In the genomic region with DNA sequence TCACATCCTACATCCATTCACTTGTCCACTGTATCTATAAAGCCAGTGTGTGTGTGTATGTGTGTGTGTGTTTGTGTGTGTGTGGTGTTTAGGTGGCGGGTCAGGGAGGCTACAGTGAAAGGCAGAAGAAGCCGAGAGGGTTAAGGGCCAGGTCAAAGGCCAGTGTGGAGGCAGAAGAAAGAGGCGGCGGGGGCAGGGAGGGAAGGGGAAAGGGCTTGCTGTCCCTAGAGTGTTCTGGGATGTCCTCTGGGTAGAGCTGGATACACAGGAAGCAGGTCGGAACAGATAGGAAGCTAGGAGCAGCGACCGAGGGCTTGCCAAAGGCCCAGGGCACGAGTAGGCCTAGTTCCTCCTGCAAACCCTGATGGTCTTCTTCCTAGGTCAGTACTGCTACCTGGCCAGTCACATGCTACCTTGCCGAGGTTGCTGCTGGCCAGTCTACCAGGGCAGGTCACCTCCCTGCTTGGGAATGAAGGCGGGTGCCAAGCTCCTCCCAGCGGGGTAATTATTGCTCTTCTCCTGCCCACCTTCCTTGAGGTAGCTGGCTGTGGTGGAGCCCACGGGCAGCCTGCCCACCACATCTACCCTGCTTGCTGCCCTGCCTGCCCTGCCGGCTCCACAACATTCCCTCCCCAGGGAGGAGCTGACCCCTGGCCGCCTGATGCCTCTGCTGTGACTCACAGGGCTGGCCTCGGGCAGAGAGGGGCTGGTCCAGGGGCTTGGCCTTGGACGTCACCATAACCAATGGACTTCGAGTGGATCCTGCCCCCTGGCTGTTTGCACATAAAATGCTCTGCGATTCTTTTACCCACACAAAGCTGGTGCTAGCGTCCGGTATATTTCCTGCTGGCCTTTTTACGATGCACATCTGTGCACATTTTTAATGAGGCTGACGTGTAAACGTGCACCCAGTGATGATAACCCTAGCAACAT, we compare ENCODE assay signal across 8 mouse cellular contexts. TPM values are rescaled to one million over a fixed set of nuclear protein-coding genes. Genes with fewer than 3 reads are reported as not detected.
DNase-seq lines count a peak whose midpoint lies in the region; ATAC-seq lines count a peak whose summit lies in the region.

No protein-coding gene starts in this region.

- no peak for ATAC-seq in hindbrain, embryonic 16.5 days
- peak; percentile 54 for ATAC-seq in megakaryocyte, adult 5-6 weeks (ENCODE audit: poor library complexity, severe bottlenecking)
- no peak for ATAC-seq in CD4-positive, CD25-positive, alpha-beta regulatory T cell, adult 4 months

- intact Hi-C loops in gastrocnemius, postnatal 14 days (cut with DNase I; ENCODE audit: low total_unique reads): no loop called here
- intact Hi-C loops in left cerebral cortex, postnatal 10 days (cut with DNase I): no loop called here

- H3K9ac ChIP-seq in hindbrain, embryonic 16.5 days (ENCODE audit: low read depth, low read length): peak overlapping the region; percentile 25

- peak; percentile 87 for DNase-seq in A20 (ENCODE audit: low read depth, low spot score)
- DNase-seq in gastrocnemius, postnatal 14 days: peak; percentile 90
- peak; percentile 24 to 91 for DNase-seq in left cerebral cortex, postnatal 10 days (ENCODE audit: extremely low spot score in 1 of 2, low spot score in 2 of 2)
- peak; percentile 21 to 39 for DNase-seq in right cerebral cortex, adult 2 months (ENCODE audit: low spot score in 2 of 2)

- 30% methylated on average over 23 of the region's 23 CpGs for WGBS in hindbrain, embryonic 16.5 days

- H3K27ac ChIP-seq in brown adipose tissue, adult 24 weeks (replicated peaks; ENCODE audit: low read depth, low read length): peak overlapping the region; percentile 56; the same call in 1 of the 2 replicates
- H3K27ac ChIP-seq in hindbrain, embryonic 16.5 days (ENCODE audit: low read depth, low read length): peak overlapping the region; percentile 48; the same call in 1 of the 2 replicates

- H3K27me3 ChIP-seq in hindbrain, embryonic 16.5 days (replicated peaks; ENCODE audit: control insufficient read depth, insufficient read depth, low read length): no peaks in the 10 kb centered on the region

- H3K36me3 ChIP-seq in hindbrain, embryonic 16.5 days (ENCODE audit: control insufficient read depth, insufficient read depth, low read length): no peaks in the 10 kb centered on the region

- no peak overlapping the region for H3K4me2 ChIP-seq in hindbrain, embryonic 16.5 days (ENCODE audit: low read length)

- peaks cover 16% of the 10 kb centered on the region for H3K4me1 ChIP-seq in brown adipose tissue, adult 24 weeks (ENCODE audit: control insufficient read depth, insufficient read depth, insufficient read length, low read length)
- peaks cover 35% of the 10 kb centered on the region for H3K4me1 ChIP-seq in hindbrain, embryonic 16.5 days (ENCODE audit: control insufficient read depth, insufficient read depth, low read depth, low read length)

- H3K4me3 ChIP-seq in brown adipose tissue, adult 24 weeks (ENCODE audit: insufficient read depth, low read depth, low read length): peak overlapping the region; percentile 23
- no peak overlapping the region for H3K4me3 ChIP-seq in hindbrain, embryonic 16.5 days (ENCODE audit: low read length)

- H3K9me3 ChIP-seq in hindbrain, embryonic 16.5 days (ENCODE audit: control insufficient read depth, low read length): no peaks in the 10 kb centered on the region

RNA-seq across cellular contexts. Expression of a gene that starts 40.2 kb away (rescaled TPM):
- polyA plus RNA-seq in brown adipose tissue, adult 24 weeks (2012; ENCODE audit: insufficient read depth, insufficient read length, missing spikeins): 37.3 and 37.4 TPM in 2 replicates
- 1 to 10 TPM; 4.7 to 5.9 TPM for total RNA-seq in gastrocnemius, postnatal 14 days (2021)
- 23.4 and 24.8 TPM in 2 replicates for polyA plus RNA-seq in hindbrain, embryonic 16.5 days (2015; fragmentation: Nextera tagmentation; extraction: Ambion mirVana)
- 10 to 100 TPM; 54.4 to 56.9 TPM for total RNA-seq in left cerebral cortex, postnatal 10 days (2021)
- total RNA-seq in megakaryocyte, adult 5-6 weeks (2015): 15.3 and 15.5 TPM in 2 replicates
- 18.0 and 18.4 TPM in 2 replicates for total RNA-seq in megakaryocyte, adult 5-6 weeks (2017)
- 1 to 10 TPM; 1.7 to 3.7 TPM for polyA plus RNA-seq in CD4-positive, CD25-positive, alpha-beta regulatory T cell, adult 4 months (2017; shearing (Covaris generic))

Comparison
In these comparisons a context has a peak if more than half of its experiments do, and no peak if none do; other contexts are left out.
1. DNase-seq: peak in every context shown above with its lines; median percentile 90 in gastrocnemius, postnatal 14 days; 87 in A20; 58 in left cerebral cortex, postnatal 10 days; 30 in right cerebral cortex, adult 2 months.